Mouse (Mus musculus): ENCODE measurements around the gene Tedc2.

DNA sequence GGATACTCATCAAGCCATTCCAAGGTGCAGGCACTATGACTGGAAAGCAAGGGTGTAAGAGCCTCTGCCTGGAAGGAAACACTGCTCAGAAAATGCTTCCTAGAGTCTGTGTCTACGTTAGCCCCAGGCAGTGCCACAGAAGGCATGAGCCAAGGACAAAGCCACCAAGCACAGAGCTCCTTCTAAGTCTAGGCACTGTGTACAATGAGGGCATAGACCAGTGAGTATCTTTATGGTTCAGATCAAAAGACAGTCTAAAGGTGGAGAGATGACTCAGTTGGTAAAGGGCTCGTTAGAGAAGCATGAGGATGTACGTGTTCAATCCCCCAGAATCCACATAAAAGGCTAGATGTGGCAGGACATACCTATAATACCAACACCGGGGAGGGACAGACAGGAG is 19.6 kb downstream of the Tedc2 start:
- no peak for TF ChIP-seq CTCF (IDR thresholded peaks at IDR 0.05)
- no peak for TF ChIP-seq POLR2A (IDR thresholded peaks at IDR 0.05; ENCODE audit: insufficient read depth, low read depth, low read length)
- no peak for TF ChIP-seq EP300 (IDR thresholded peaks at IDR 0.05; ENCODE audit: insufficient read depth, low read depth, low read length)
